Mouse (Mus musculus): Measurements from ENCODE around the gene Camkk1. TPM values are rescaled to one million over a fixed set of nuclear protein-coding genes. Genes with fewer than 3 reads are reported as not detected.

The Camkk1 gene
- polyA plus RNA-seq, 1 experiment from 2014 or later: 14.0 TPM

- Histone ChIP-seq H3K27me3 (ENCODE audit: control insufficient read depth, insufficient read depth, low read length) (0 out of 2 replicates have a peak, but pooled peaks cover 4% of the 10 kb centered on the region), H3K4me2 (ENCODE audit: low read depth, low read length) (no peak overlapping the region), H3K36me3 (ENCODE audit: control insufficient read depth, insufficient read depth, low read length) (no peaks in the 10 kb centered on the region; the same call in 1 of the 2 replicates), H3K4me3 (ENCODE audit: low read depth, low read length) (no peak overlapping the region), H3K27ac (ENCODE audit: low read depth, low read length) (no peak overlapping the region), H3K9me3 (ENCODE audit: control insufficient read depth, low read length) (no peaks in the 10 kb centered on the region), H3K4me1 (ENCODE audit: control insufficient read depth, insufficient read depth, low read length) (peaks cover 8% of the 10 kb centered on the region; the same call in 1 of the 2 replicates), H3K9ac (replicated peaks; ENCODE audit: low read depth, low read length) (no peak overlapping the region)
- WGBS: 51% methylated on average over 9 of the region's 9 CpGs
- ATAC-seq (ENCODE audit: low read depth): no peak
Measured at GRCm38 (mm10) chr11:73023099-73023498, 4.3 kb downstream of the Camkk1 start.

- H3K4me1 ChIP-seq (ENCODE audit: control insufficient read depth, insufficient read depth, low read length): peaks cover 8% of the 10 kb centered on the region; the same call in 1 of the 2 replicates
- no peaks in the 10 kb centered on the region; the same call in 1 of the 2 replicates for H3K36me3 ChIP-seq (ENCODE audit: control insufficient read depth, insufficient read depth, low read length)
- WGBS: 48% methylated on average over 4 of the region's 4 CpGs
- no peaks in the 10 kb centered on the region for H3K9me3 ChIP-seq (ENCODE audit: control insufficient read depth, low read length)
- no peak overlapping the region for H3K27ac ChIP-seq (ENCODE audit: low read depth, low read length)
- no peak for ATAC-seq (ENCODE audit: low read depth)
- no peak overlapping the region for H3K4me2 ChIP-seq (ENCODE audit: low read depth, low read length)
- no peak overlapping the region for H3K9ac ChIP-seq (replicated peaks; ENCODE audit: low read depth, low read length)
- H3K27me3 ChIP-seq (ENCODE audit: control insufficient read depth, insufficient read depth, low read length): 0 out of 2 replicates have a peak, but pooled peaks cover 4% of the 10 kb centered on the region
- H3K4me3 ChIP-seq (ENCODE audit: low read depth, low read length): no peak overlapping the region
Measured at GRCm38 (mm10) chr11:73023827-73024226, 5.0 kb downstream of the Camkk1 start.

- Histone ChIP-seq H3K4me3 (ENCODE audit: low read depth, low read length) (no peak overlapping the region), H3K27me3 (ENCODE audit: control insufficient read depth, insufficient read depth, low read length) (0 out of 2 replicates have a peak, but pooled peaks cover 4% of the 10 kb centered on the region), H3K4me2 (ENCODE audit: low read depth, low read length) (no peak overlapping the region), H3K4me1 (ENCODE audit: control insufficient read depth, insufficient read depth, low read length) (peaks cover 8% of the 10 kb centered on the region; the same call in 1 of the 2 replicates), H3K9me3 (ENCODE audit: control insufficient read depth, low read length) (no peaks in the 10 kb centered on the region), H3K9ac (replicated peaks; ENCODE audit: low read depth, low read length) (0 out of 2 replicates have a peak overlapping the region, but pooled peaks have one; percentile 16), H3K27ac (ENCODE audit: low read depth, low read length) (no peak overlapping the region), H3K36me3 (ENCODE audit: control insufficient read depth, insufficient read depth, low read length) (no peaks in the 10 kb centered on the region; the same call in 1 of the 2 replicates)
- WGBS: 72% methylated on average over 7 of the region's 7 CpGs
- ATAC-seq (ENCODE audit: low read depth): no peak
Measured at GRCm38 (mm10) chr11:73024236-73024904, 5.6 kb downstream of the Camkk1 start.

GRCm38 (mm10) chr11:73026961-73027360 lies 8.2 kb downstream of the Camkk1 start:
- no peak overlapping the region for H3K27ac ChIP-seq (ENCODE audit: low read depth, low read length)
- H3K4me3 ChIP-seq (ENCODE audit: low read depth, low read length): no peak overlapping the region
- no peak overlapping the region for H3K9ac ChIP-seq (replicated peaks; ENCODE audit: low read depth, low read length)
- WGBS: 55% methylated on average over 8 of the region's 8 CpGs
- no peaks in the 10 kb centered on the region for H3K27me3 ChIP-seq (ENCODE audit: control insufficient read depth, insufficient read depth, low read length)
- H3K4me2 ChIP-seq (ENCODE audit: low read depth, low read length): no peak overlapping the region
- H3K36me3 ChIP-seq (ENCODE audit: control insufficient read depth, insufficient read depth, low read length): no peaks in the 10 kb centered on the region; the same call in 1 of the 2 replicates
- H3K4me1 ChIP-seq (ENCODE audit: control insufficient read depth, insufficient read depth, low read length): peaks cover 4% of the 10 kb centered on the region; the same call in 1 of the 2 replicates
- H3K9me3 ChIP-seq (ENCODE audit: control insufficient read depth, low read length): no peaks in the 10 kb centered on the region
- no peak for ATAC-seq (ENCODE audit: low read depth)

GRCm38 (mm10) chr11:73030821-73031498 lies 12.2 kb downstream of the Camkk1 start:
- Histone ChIP-seq H3K4me2 (ENCODE audit: low read depth, low read length) (peak overlapping the region; percentile 54), H3K36me3 (ENCODE audit: control insufficient read depth, insufficient read depth, low read length) (no peaks in the 10 kb centered on the region; the same call in 1 of the 2 replicates), H3K27ac (ENCODE audit: low read depth, low read length) (peak overlapping the region; percentile 77), H3K9ac (replicated peaks; ENCODE audit: low read depth, low read length) (peak overlapping the region; percentile 51), H3K9me3 (ENCODE audit: control insufficient read depth, low read length) (no peaks in the 10 kb centered on the region), H3K4me3 (ENCODE audit: low read depth, low read length) (peak overlapping the region; percentile 29), H3K27me3 (ENCODE audit: control insufficient read depth, insufficient read depth, low read length) (no peaks in the 10 kb centered on the region), H3K4me1 (ENCODE audit: control insufficient read depth, insufficient read depth, low read length) (peaks cover 4% of the 10 kb centered on the region; the same call in 1 of the 2 replicates)
- whole genome bisulfite sequencing: 27% methylated on average over 20 of the region's 20 CpGs
- ATAC-seq (ENCODE audit: low read depth): peak; percentile 96

- 39% methylated on average over 5 of the region's 5 CpGs for WGBS
- Histone ChIP-seq H3K4me1 (ENCODE audit: control insufficient read depth, insufficient read depth, low read length) (peaks cover 4% of the 10 kb centered on the region; the same call in 1 of the 2 replicates), H3K4me3 (ENCODE audit: low read depth, low read length) (no peak overlapping the region), H3K27me3 (ENCODE audit: control insufficient read depth, insufficient read depth, low read length) (no peaks in the 10 kb centered on the region), H3K9me3 (ENCODE audit: control insufficient read depth, low read length) (no peaks in the 10 kb centered on the region), H3K4me2 (ENCODE audit: low read depth, low read length) (peak overlapping the region; percentile 54), H3K36me3 (ENCODE audit: control insufficient read depth, insufficient read depth, low read length) (no peaks in the 10 kb centered on the region; the same call in 1 of the 2 replicates), H3K27ac (ENCODE audit: low read depth, low read length) (peak overlapping the region; percentile 77), H3K9ac (replicated peaks; ENCODE audit: low read depth, low read length) (peak overlapping the region; percentile 51; the same call in 1 of the 2 replicates)
- ATAC-seq (ENCODE audit: low read depth): peak; percentile 31; the same call in 1 of the 2 replicates
Measured at GRCm38 (mm10) chr11:73031536-73031935, 12.7 kb downstream of the Camkk1 start.

- no peaks in the 10 kb centered on the region for H3K9me3 ChIP-seq (ENCODE audit: control insufficient read depth, low read length)
- H3K36me3 ChIP-seq (ENCODE audit: control insufficient read depth, insufficient read depth, low read length): peaks cover 18% of the 10 kb centered on the region
- no peak overlapping the region for H3K4me2 ChIP-seq (ENCODE audit: low read depth, low read length)
- H3K27me3 ChIP-seq (ENCODE audit: control insufficient read depth, insufficient read depth, low read length): no peaks in the 10 kb centered on the region
- H3K4me1 ChIP-seq (ENCODE audit: control insufficient read depth, insufficient read depth, low read length): peaks cover 3% of the 10 kb centered on the region; the same call in 1 of the 2 replicates
- WGBS: 81% methylated on average over 7 of the region's 7 CpGs
- no peak overlapping the region for H3K9ac ChIP-seq (replicated peaks; ENCODE audit: low read depth, low read length)
- ATAC-seq (ENCODE audit: low read depth): no peak
- no peak overlapping the region for H3K27ac ChIP-seq (ENCODE audit: low read depth, low read length)
- H3K4me3 ChIP-seq (ENCODE audit: low read depth, low read length): no peak overlapping the region
Measured at GRCm38 (mm10) chr11:73036077-73036476, 17.3 kb downstream of the Camkk1 start.

GRCm38 (mm10) chr11:73036889-73037288 lies 18.1 kb downstream of the Camkk1 start:
- ATAC-seq (ENCODE audit: low read depth): no peak
- Histone ChIP-seq H3K9me3 (ENCODE audit: control insufficient read depth, low read length) (no peaks in the 10 kb centered on the region), H3K4me2 (ENCODE audit: low read depth, low read length) (no peak overlapping the region), H3K27ac (ENCODE audit: low read depth, low read length) (no peak overlapping the region), H3K4me3 (ENCODE audit: low read depth, low read length) (no peak overlapping the region), H3K9ac (replicated peaks; ENCODE audit: low read depth, low read length) (no peak overlapping the region), H3K4me1 (ENCODE audit: control insufficient read depth, insufficient read depth, low read length) (no peaks in the 10 kb centered on the region), H3K27me3 (ENCODE audit: control insufficient read depth, insufficient read depth, low read length) (no peaks in the 10 kb centered on the region), H3K36me3 (ENCODE audit: control insufficient read depth, insufficient read depth, low read length) (peaks cover 18% of the 10 kb centered on the region)
- 29% methylated on average over 6 of the region's 6 CpGs for WGBS

- Histone ChIP-seq H3K4me1 (ENCODE audit: control insufficient read depth, insufficient read depth, low read length) (no peaks in the 10 kb centered on the region), H3K4me2 (ENCODE audit: low read depth, low read length) (no peak overlapping the region), H3K27ac (ENCODE audit: low read depth, low read length) (no peak overlapping the region), H3K9ac (replicated peaks; ENCODE audit: low read depth, low read length) (no peak overlapping the region), H3K36me3 (ENCODE audit: control insufficient read depth, insufficient read depth, low read length) (peaks cover 18% of the 10 kb centered on the region), H3K27me3 (ENCODE audit: control insufficient read depth, insufficient read depth, low read length) (no peaks in the 10 kb centered on the region), H3K9me3 (ENCODE audit: control insufficient read depth, low read length) (no peaks in the 10 kb centered on the region), H3K4me3 (ENCODE audit: low read depth, low read length) (no peak overlapping the region)
- WGBS: 100% methylated on average over 3 of the region's 3 CpGs
- no peak for ATAC-seq (ENCODE audit: low read depth)
Measured at GRCm38 (mm10) chr11:73037691-73038090, 18.9 kb downstream of the Camkk1 start.
